Comparison of ENCODE assay signal across 7 mouse cellular contexts in the genomic region with DNA sequence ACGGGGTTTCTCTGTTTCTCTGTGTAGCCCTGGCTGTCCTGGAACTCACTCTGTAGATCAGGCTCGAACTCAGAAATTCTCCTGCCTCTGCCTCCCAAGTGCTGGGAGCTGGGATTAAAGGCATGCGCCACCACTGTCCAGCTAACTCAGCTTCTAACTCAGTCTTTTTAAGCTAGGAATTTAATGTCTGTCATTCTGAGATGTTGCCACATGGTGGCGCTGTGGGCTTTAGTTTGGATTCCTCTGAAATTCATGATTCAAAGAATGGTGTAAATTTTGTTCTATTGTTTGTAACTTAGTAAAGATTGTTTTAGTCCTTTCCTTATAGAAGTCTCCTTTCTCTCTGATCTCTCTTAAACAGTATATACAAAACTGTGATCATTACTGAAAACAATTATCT. TPM values are rescaled to one million over a fixed set of nuclear protein-coding genes. Genes with fewer than 3 reads are reported as not detected.
DNase-seq lines count a peak whose midpoint lies in the region; ATAC-seq and TF ChIP-seq lines count a peak whose summit lies in the region.

No protein-coding gene starts in this region.

- 46% methylated on average over 4 of the region's 4 CpGs for WGBS in hindbrain, postnatal 0 days
- WGBS in liver, embryonic 14.5 days (ENCODE audit: insufficient replicate concordance) = 30% methylated on average over 4 of the region's 4 CpGs

- no peaks in the 10 kb centered on the region for H3K4me1 ChIP-seq in hindbrain, postnatal 0 days (ENCODE audit: insufficient read depth, low read length)
- H3K4me1 ChIP-seq in liver, embryonic 14.5 days (replicated peaks; ENCODE audit: control insufficient read depth in 2 of 2, insufficient read depth in 2 of 2, low read length in 1 of 2) = no peaks in the 10 kb centered on the region

- no peak for TF ChIP-seq EP300 in liver, embryonic 14.5 days (IDR thresholded peaks at IDR 0.05; ENCODE audit: low read depth)

- H3K36me3 ChIP-seq in hindbrain, postnatal 0 days (ENCODE audit: insufficient read depth, low read length) = no peaks in the 10 kb centered on the region
- H3K36me3 ChIP-seq in liver, embryonic 14.5 days (replicated peaks; ENCODE audit: control insufficient read depth, insufficient read depth, low read depth) = no peaks in the 10 kb centered on the region

- ATAC-seq in hindbrain, postnatal 0 days = no peak
- no peak for ATAC-seq in liver, embryonic 14.5 days (ENCODE audit: insufficient read depth)

- no peak overlapping the region for H3K27ac ChIP-seq in hindbrain, postnatal 0 days
- no peak overlapping the region for H3K27ac ChIP-seq in liver, embryonic 14.5 days

- H3K4me3 ChIP-seq in hindbrain, postnatal 0 days (ENCODE audit: low read length) = no peak overlapping the region
- H3K4me3 ChIP-seq in liver, embryonic 14.5 days (ENCODE audit: insufficient read depth in 1 of 2, low read depth in 2 of 2, low read length in 2 of 2) = no peak overlapping the region

- H3K27me3 ChIP-seq in hindbrain, postnatal 0 days (ENCODE audit: insufficient read depth, low read length) = no peaks in the 10 kb centered on the region
- no peaks in the 10 kb centered on the region for H3K27me3 ChIP-seq in liver, embryonic 14.5 days (ENCODE audit: control insufficient read depth, insufficient read depth, low read length)

- H3K9ac ChIP-seq in hindbrain, postnatal 0 days (replicated peaks; ENCODE audit: low read length) = no peak overlapping the region
- no peak overlapping the region for H3K9ac ChIP-seq in liver, embryonic 14.5 days (replicated peaks)

- peak; percentile 42 for DNase-seq in kidney, adult 9 months
- no peak for DNase-seq in kidney, adult 11 months
- DNase-seq in NIH3T3 (ENCODE audit: low read depth) = peak; percentile 78
- peak; percentile 37 for DNase-seq in c-Kit-positive CD71-positive TER-119-negative erythroid progenitor cells, embryonic 14.5 days (ENCODE audit: low read depth)
- peak; percentile 63 for DNase-seq in hindbrain, postnatal 0 days (ENCODE audit: low spot score)
- peak; percentile 7 to 9 (median 7) for DNase-seq in liver, embryonic 14.5 days (ENCODE audit: low read depth in 3 of 3, low spot score in 3 of 3)
- DNase-seq in testis, postnatal 10 days (ENCODE audit: low spot score) = peak; percentile 78

- H3K4me2 ChIP-seq in hindbrain, postnatal 0 days (ENCODE audit: low read depth, low read length) = no peak overlapping the region
- H3K4me2 ChIP-seq in liver, embryonic 14.5 days (ENCODE audit: low read depth) = no peak overlapping the region

- peak; percentile 67 for TF ChIP-seq CTCF in hindbrain, postnatal 0 days (IDR thresholded peaks at IDR 0.05; ENCODE audit: low read depth)
- TF ChIP-seq CTCF in liver, embryonic 14.5 days (IDR thresholded peaks at IDR 0.05; ENCODE audit: low read depth) = peak; percentile 65

- H3K9me3 ChIP-seq in hindbrain, postnatal 0 days (ENCODE audit: low read length) = no peaks in the 10 kb centered on the region
- H3K9me3 ChIP-seq in liver, embryonic 14.5 days (ENCODE audit: control insufficient read depth, low read length) = no peaks in the 10 kb centered on the region

RNA-seq across cellular contexts. Expression of gene Gspt2, which starts 39.1 kb away (rescaled TPM):
- total RNA-seq in hindbrain, postnatal 0 days (2014; rRNA removed) = 11.1 and 12.2 TPM in 2 replicates
- polyA plus RNA-seq in hindbrain, postnatal 0 days (2015; fragmentation: Nextera tagmentation; extraction: Ambion mirVana) = 21.6 and 22.2 TPM in 2 replicates
- 0.69 and 1.1 TPM in 2 replicates for polyA plus RNA-seq in liver, embryonic 14.5 days (2012; rRNA removed)
- polyA plus RNA-seq in liver, embryonic 14.5 days (2014; fragmentation: Nextera tagmentation; extraction: Ambion mirVana) = 0.34 and 0.85 TPM in 2 replicates

RNA-seq across cellular contexts. Expression of gene Zxdb, which starts 49.4 kb away (rescaled TPM):
- 24.2 and 24.7 TPM in 2 replicates for total RNA-seq in hindbrain, postnatal 0 days (2014; rRNA removed)
- 1.6 and 1.8 TPM in 2 replicates for polyA plus RNA-seq in hindbrain, postnatal 0 days (2015; fragmentation: Nextera tagmentation; extraction: Ambion mirVana)
- polyA plus RNA-seq in liver, embryonic 14.5 days (2012; rRNA removed) = 1.1 TPM in 2 replicates
- polyA plus RNA-seq in liver, embryonic 14.5 days (2014; fragmentation: Nextera tagmentation; extraction: Ambion mirVana) = 0.25 and 0.43 TPM in 2 replicates

Comparison
In these comparisons a context has a peak if more than half of its experiments do, and no peak if none do; other contexts are left out.
1. RNA of gene Gspt2, which starts 39.1 kb away (polyA plus RNA-seq): 21.6 to 22.2 TPM in hindbrain, postnatal 0 days; 0.34 to 1.1 TPM in liver, embryonic 14.5 days; every median in the first group is over 10 times any median in the second.